Mouse (Mus musculus) heart, postnatal 0 days (tissue): ENCODE measurements around the gene Syt2. TPM values are rescaled to one million over a fixed set of nuclear protein-coding genes. Genes with fewer than 3 reads are reported as not detected.

ENCODE experiments used
- ATAC-seq: fragments of 200-750 bp; cut with Nextera tagmentation; 2 replicates; pipeline ENCODE4 v1.8.0; 2017; ENCODE audit warnings: low read depth, moderate number of reproducible peaks, moderate library complexity; ENCODE audit not compliant: insufficient read depth
- DNase-seq: peaks from one replicate; pipeline ENCODE4 v3.0.0-alpha.2; 2016; ENCODE audit warnings: low spot score
- H3K27ac ChIP-seq: fragments of 300-500 bp; sonication (generic); 2 replicates; pipeline ENCODE4 v1.5.1; 2014; ENCODE audit warnings: low read depth, mild to moderate bottlenecking
- H3K27me3 ChIP-seq: fragments of 300-500 bp; sonication (generic); 2 replicates; pipeline ENCODE4 v1.6.1; 2014; ENCODE audit warnings: low read length, mixed read lengths; ENCODE audit not compliant: control insufficient read depth, insufficient read depth
- H3K36me3 ChIP-seq: fragments of 300-500 bp; sonication (generic); replicated peaks from 2 replicates; pipeline ENCODE4 v1.6.1; 2014; ENCODE audit warnings: low read length, mixed read lengths; ENCODE audit not compliant: control insufficient read depth, insufficient read depth
- H3K4me1 ChIP-seq: fragments of 300-500 bp; sonication (generic); 2 replicates; pipeline ENCODE4 v1.6.1; 2014; ENCODE audit warnings: antibody characterized with exemption; ENCODE audit not compliant: control insufficient read depth, insufficient read depth
- H3K4me2 ChIP-seq: fragments of 300-500 bp; sonication (generic); 2 replicates; pipeline ENCODE4 v1.6.1; 2014; ENCODE audit warnings: low read depth, mild to moderate bottlenecking, low read length, moderate library complexity
- H3K4me3 ChIP-seq: fragments of 300-500 bp; sonication (generic); 2 replicates; pipeline ENCODE4 v1.5.1; 2014; ENCODE audit warnings: low read depth, low read length
- H3K9ac ChIP-seq: fragments of 300-500 bp; sonication (generic); replicated peaks from 2 replicates; pipeline ENCODE4 v1.6.1; 2014; ENCODE audit warnings: low read depth, low read length, mixed read lengths
- H3K9me3 ChIP-seq: fragments of 300-500 bp; sonication (generic); replicated peaks from 2 replicates; pipeline ENCODE4 v1.6.1; 2016; ENCODE audit warnings: low read length; ENCODE audit not compliant: control insufficient read depth
- CTCF ChIP-seq: IDR thresholded peaks from 2 replicates; pipeline ENCODE4 v1.5.1; 2016; ENCODE audit warnings: antibody characterized with exemption, control low read depth, low read depth
- EP300 ChIP-seq: IDR thresholded peaks from 2 replicates; pipeline ENCODE4 v1.6.1; 2016; ENCODE audit warnings: antibody characterized with exemption, low read depth
- WGBS: fragments of 180-500 bp; shearing (Covaris S2); extraction: QIAGEN DNeasy Blood & Tissue Kit; methylation state at CpG from one replicate; pipeline ENCODE4 v1.1.7; 2014; 5-methylcytosine and 5-hydroxymethylcytosine counted together
- polyA plus RNA-seq: library from polyadenylated mRNA; unstranded; fragments of >200 nt; fragmentation: Nextera tagmentation; extraction: Ambion mirVana; gene quantifications from 2 replicates; pipeline ENCODE4 v1.2.1, GENCODE M21; 2015
- total RNA-seq: library from RNA; depleted of rRNA; stranded (reverse); fragments of >200 nt; gene quantifications from 2 replicates; pipeline ENCODE4 v1.2.3, GENCODE M21; 2014; ENCODE audit warnings: low replicate concordance

Gene Syt2
- total and polyA plus RNA-seq, 2 experiments from 2014 or later, result 0.03 to 0.53 TPM

DNA sequence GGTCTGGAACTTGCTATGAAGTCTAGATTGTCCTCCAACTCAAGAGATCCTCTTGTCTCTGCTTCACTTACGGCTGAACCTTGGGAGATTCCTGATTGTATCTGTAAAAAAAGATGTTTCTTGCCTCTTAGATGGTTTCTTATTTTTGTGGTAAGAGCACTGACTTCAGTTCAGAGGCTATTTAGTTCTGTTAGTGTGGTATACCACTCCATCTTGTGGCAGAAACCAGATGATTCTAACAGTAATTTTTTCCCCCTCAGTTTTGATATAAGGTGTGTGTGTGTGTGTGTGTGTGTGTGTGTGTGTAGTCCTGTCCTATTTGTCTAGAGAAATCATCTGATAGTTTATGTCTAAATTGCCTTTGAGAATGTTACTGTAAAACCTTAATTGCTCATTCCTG, 39.2 kb upstream of the Syt2 start:
- Histone ChIP-seq H3K27me3 (no peaks in the 10 kb centered on the region), H3K9me3 (no peaks in the 10 kb centered on the region), H3K4me3 (no peak overlapping the region), H3K9ac (no peak overlapping the region), H3K4me2 (no peak overlapping the region), H3K27ac (no peak overlapping the region), H3K4me1 (no peaks in the 10 kb centered on the region), H3K36me3 (peaks cover 67% of the 10 kb centered on the region)
- TF ChIP-seq EP300 (no peak), CTCF (no peak; the same call in 1 of the 2 replicates)
- ATAC-seq, result no peak
- DNase-seq, result no peak
- WGBS, result 87% methylated on average over 1 of the region's 1 CpGs

GRCm38 (mm10) chr1:134609172-134609571, 37.3 kb upstream of the Syt2 start:
- no peaks in the 10 kb centered on the region for H3K27me3 ChIP-seq
- DNase-seq (no peak), ATAC-seq (no peak)
- no peaks in the 10 kb centered on the region for H3K4me1 ChIP-seq
- no peak overlapping the region for H3K9ac ChIP-seq
- no peaks in the 10 kb centered on the region for H3K9me3 ChIP-seq
- WGBS, result 88% methylated on average over 4 of the region's 4 CpGs
- TF ChIP-seq CTCF, result no peak
- TF ChIP-seq EP300, result no peak
- H3K27ac ChIP-seq, result no peak overlapping the region
- H3K4me3 ChIP-seq, result no peak overlapping the region
- H3K36me3 ChIP-seq, result peaks cover 72% of the 10 kb centered on the region
- H3K4me2 ChIP-seq, result no peak overlapping the region

- Histone ChIP-seq H3K27ac (no peak overlapping the region), H3K36me3 (peaks cover 71% of the 10 kb centered on the region), H3K4me1 (no peaks in the 10 kb centered on the region), H3K4me3 (no peak overlapping the region), H3K9me3 (no peaks in the 10 kb centered on the region), H3K4me2 (no peak overlapping the region), H3K9ac (no peak overlapping the region), H3K27me3 (no peaks in the 10 kb centered on the region)
- DNase-seq, result no peak
- 91% methylated on average over 5 of the region's 5 CpGs for WGBS
- ATAC-seq, result no peak
- TF ChIP-seq EP300 (no peak), CTCF (no peak)
Observed at GRCm38 (mm10) chr1:134614554-134614953, 31.9 kb upstream of the Syt2 start.

GRCm38 (mm10) chr1:134614988-134615387, 31.5 kb upstream of the Syt2 start:
- WGBS, result 88% methylated on average over 2 of the region's 2 CpGs
- DNase-seq (no peak), ATAC-seq (no peak)
- TF ChIP-seq CTCF (no peak), EP300 (no peak)
- H3K4me1 ChIP-seq, result no peaks in the 10 kb centered on the region
- no peaks in the 10 kb centered on the region for H3K27me3 ChIP-seq
- no peak overlapping the region for H3K4me2 ChIP-seq
- no peaks in the 10 kb centered on the region for H3K9me3 ChIP-seq
- no peak overlapping the region for H3K27ac ChIP-seq
- no peak overlapping the region for H3K9ac ChIP-seq
- no peak overlapping the region for H3K4me3 ChIP-seq
- peaks cover 76% of the 10 kb centered on the region for H3K36me3 ChIP-seq

DNA sequence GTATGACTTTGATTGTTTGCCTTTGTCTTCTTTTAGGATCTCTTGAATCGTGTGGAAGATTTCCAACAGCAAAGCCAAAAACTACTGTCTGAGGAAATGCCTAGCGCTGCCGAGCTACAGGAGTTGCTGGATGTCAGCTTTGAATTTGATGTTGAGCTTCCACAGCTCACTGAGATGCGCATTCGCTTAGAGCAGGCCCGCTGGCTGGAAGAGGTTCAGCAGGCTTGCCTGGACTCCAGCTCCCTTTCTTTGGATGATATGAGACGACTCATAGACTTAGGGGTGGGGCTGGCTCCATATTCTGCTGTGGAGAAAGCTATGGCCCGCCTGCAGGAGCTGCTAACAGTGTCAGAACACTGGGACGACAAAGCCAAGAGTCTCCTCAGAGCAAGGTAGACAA, 28.8 kb upstream of the Syt2 start:
- Histone ChIP-seq H3K36me3 (peaks cover 87% of the 10 kb centered on the region), H3K4me2 (no peak overlapping the region), H3K9ac (no peak overlapping the region), H3K9me3 (no peaks in the 10 kb centered on the region), H3K27ac (no peak overlapping the region), H3K27me3 (no peaks in the 10 kb centered on the region), H3K4me1 (no peaks in the 10 kb centered on the region), H3K4me3 (no peak overlapping the region)
- TF ChIP-seq CTCF, result no peak
- ATAC-seq, result no peak
- no peak for DNase-seq
- 68% methylated on average over 9 of the region's 9 CpGs for WGBS

- TF ChIP-seq CTCF (no peak), EP300 (no peak)
- H3K4me3 ChIP-seq, result no peak overlapping the region
- H3K4me1 ChIP-seq, result no peaks in the 10 kb centered on the region
- DNase-seq (no peak), ATAC-seq (no peak)
- no peak overlapping the region for H3K4me2 ChIP-seq
- no peak overlapping the region for H3K27ac ChIP-seq
- peaks cover 98% of the 10 kb centered on the region for H3K36me3 ChIP-seq
- H3K9ac ChIP-seq, result no peak overlapping the region
- WGBS, result 89% methylated on average over 4 of the region's 4 CpGs
- no peaks in the 10 kb centered on the region for H3K27me3 ChIP-seq
- H3K9me3 ChIP-seq, result no peaks in the 10 kb centered on the region
Observed at GRCm38 (mm10) chr1:134625325-134625724, 21.2 kb upstream of the Syt2 start.
